Mouse (Mus musculus): Measurements from ENCODE around the gene Raver1. TPM values are rescaled to one million over a fixed set of nuclear protein-coding genes. Genes with fewer than 3 reads are reported as not detected.

Gene Raver1
- polyA plus RNA-seq, 1 experiment from 2014 or later, result 60.2 TPM

DNA sequence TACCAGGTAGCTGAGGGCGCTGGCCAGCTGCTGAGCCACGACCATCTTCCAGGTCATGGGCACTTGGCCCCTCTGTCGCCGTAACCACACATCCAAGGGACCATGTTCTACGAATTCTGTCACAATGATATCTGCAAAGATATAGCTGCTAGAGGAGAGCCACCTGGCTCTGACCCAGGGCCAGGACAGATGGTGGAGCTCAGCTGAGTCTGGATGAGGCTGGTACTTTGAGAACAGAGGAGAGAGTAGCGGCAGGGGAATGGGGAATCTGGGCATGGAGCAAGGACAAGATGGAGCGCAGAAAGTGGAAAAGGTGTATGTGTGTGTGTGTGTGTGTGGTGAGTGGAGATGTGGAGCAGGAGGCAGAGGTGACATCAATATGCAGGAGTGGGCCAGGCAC, 22.4 kb upstream of the Raver1 start:
- WGBS, result 90% methylated on average over 7 of the region's 7 CpGs
- H3K4me2 ChIP-seq (replicated peaks; ENCODE audit: low read depth, low read length), result no peak overlapping the region
- no peaks in the 10 kb centered on the region for H3K4me1 ChIP-seq (replicated peaks; ENCODE audit: control insufficient read depth, insufficient read depth, low read length)
- H3K36me3 ChIP-seq (ENCODE audit: control insufficient read depth, insufficient read depth, low read length), result no peaks in the 10 kb centered on the region
- no peak overlapping the region for H3K4me3 ChIP-seq (ENCODE audit: low read depth, low read length)
- no peak overlapping the region for H3K9ac ChIP-seq (ENCODE audit: low read depth, low read length)
- no peak for DNase-seq (ENCODE audit: low spot score)
- ATAC-seq (ENCODE audit: low FRiP score), result no peak
- no peaks in the 10 kb centered on the region for H3K27me3 ChIP-seq (ENCODE audit: control insufficient read depth, insufficient read depth, low read length)
- no peaks in the 10 kb centered on the region for H3K9me3 ChIP-seq (ENCODE audit: control insufficient read depth, low read length)
- H3K27ac ChIP-seq (ENCODE audit: low read depth, low read length), result no peak overlapping the region

DNA sequence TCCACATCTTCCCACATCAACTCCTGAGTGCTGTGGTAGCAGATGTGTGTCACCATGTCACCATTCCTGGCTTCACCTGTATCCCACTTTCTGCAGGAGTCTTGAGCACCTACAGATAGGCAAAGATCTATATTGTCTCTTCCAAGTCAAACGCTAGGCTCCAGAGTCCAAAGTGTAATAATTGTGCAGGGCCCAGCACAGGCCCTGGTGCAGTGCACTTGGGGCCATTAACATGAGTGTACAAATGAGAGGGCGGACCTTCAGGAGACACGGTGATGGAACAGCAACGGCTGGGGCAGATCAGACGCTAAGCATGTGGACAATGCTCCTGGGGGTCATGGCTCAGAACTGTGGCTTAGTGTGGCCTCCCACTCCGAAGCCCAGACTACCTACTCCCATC, 21.9 kb upstream of the Raver1 start:
- H3K27me3 ChIP-seq (ENCODE audit: control insufficient read depth, insufficient read depth, low read length), result no peaks in the 10 kb centered on the region

DNA sequence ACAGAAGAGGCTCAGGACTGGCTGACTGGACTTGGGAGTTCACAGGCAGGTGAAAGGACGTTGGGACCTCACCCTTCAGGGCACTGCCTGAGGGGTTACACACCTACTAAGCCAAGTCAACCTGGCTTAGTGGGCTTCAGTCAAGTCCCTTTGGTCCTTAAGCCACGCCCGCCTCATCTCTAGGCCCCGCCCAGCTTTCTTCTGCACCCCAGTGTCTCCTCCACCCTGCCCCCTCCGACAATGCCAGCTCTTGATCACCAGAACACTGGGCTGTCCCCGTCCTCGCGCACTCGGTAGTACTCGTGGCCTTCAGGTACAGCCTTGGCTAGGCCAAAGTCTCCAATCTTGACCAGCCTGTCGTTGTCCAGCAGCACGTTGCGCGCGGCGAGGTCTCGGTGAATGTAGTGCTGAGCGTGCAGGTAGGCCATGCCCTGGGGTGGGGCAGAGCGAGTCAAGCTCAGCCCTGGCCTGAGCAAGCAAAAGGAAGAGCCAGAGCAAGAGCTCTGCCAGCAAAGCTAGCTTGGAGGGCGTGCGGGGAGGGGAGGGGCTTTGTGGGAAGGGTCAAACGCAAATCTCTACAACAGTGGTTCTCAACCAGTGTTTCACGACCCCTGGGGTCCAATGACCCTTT, 15.9 kb upstream of the Raver1 start:
- WGBS, result 44% methylated on average over 23 of the region's 23 CpGs
- Histone ChIP-seq H3K36me3 (ENCODE audit: control insufficient read depth, insufficient read depth, low read length) (no peaks in the 10 kb centered on the region), H3K27me3 (ENCODE audit: control insufficient read depth, insufficient read depth, low read length) (no peaks in the 10 kb centered on the region), H3K4me2 (replicated peaks; ENCODE audit: low read depth, low read length) (no peak overlapping the region), H3K9me3 (ENCODE audit: control insufficient read depth, low read length) (no peaks in the 10 kb centered on the region), H3K4me1 (replicated peaks; ENCODE audit: control insufficient read depth, insufficient read depth, low read length) (0 out of 2 replicates have a peak, but pooled peaks cover 2% of the 10 kb centered on the region), H3K9ac (ENCODE audit: low read depth, low read length) (no peak overlapping the region), H3K4me3 (ENCODE audit: low read depth, low read length) (no peak overlapping the region), H3K27ac (ENCODE audit: low read depth, low read length) (no peak overlapping the region)
- no peak for DNase-seq (ENCODE audit: low spot score)
- no peak for ATAC-seq (ENCODE audit: low FRiP score)

More for the DNA sequence above, 21.9 kb upstream of the Raver1 start:
- Histone ChIP-seq H3K36me3 (ENCODE audit: control insufficient read depth, insufficient read depth, low read length) (no peaks in the 10 kb centered on the region), H3K9me3 (ENCODE audit: control insufficient read depth, low read length) (no peaks in the 10 kb centered on the region), H3K4me3 (ENCODE audit: low read depth, low read length) (no peak overlapping the region), H3K4me2 (replicated peaks; ENCODE audit: low read depth, low read length) (no peak overlapping the region), H3K27ac (ENCODE audit: low read depth, low read length) (no peak overlapping the region), H3K9ac (ENCODE audit: low read depth, low read length) (no peak overlapping the region), H3K4me1 (replicated peaks; ENCODE audit: control insufficient read depth, insufficient read depth, low read length) (no peaks in the 10 kb centered on the region)
- 87% methylated on average over 6 of the region's 6 CpGs for WGBS
- ATAC-seq (ENCODE audit: low FRiP score), result no peak
- DNase-seq (ENCODE audit: low spot score), result no peak

DNA sequence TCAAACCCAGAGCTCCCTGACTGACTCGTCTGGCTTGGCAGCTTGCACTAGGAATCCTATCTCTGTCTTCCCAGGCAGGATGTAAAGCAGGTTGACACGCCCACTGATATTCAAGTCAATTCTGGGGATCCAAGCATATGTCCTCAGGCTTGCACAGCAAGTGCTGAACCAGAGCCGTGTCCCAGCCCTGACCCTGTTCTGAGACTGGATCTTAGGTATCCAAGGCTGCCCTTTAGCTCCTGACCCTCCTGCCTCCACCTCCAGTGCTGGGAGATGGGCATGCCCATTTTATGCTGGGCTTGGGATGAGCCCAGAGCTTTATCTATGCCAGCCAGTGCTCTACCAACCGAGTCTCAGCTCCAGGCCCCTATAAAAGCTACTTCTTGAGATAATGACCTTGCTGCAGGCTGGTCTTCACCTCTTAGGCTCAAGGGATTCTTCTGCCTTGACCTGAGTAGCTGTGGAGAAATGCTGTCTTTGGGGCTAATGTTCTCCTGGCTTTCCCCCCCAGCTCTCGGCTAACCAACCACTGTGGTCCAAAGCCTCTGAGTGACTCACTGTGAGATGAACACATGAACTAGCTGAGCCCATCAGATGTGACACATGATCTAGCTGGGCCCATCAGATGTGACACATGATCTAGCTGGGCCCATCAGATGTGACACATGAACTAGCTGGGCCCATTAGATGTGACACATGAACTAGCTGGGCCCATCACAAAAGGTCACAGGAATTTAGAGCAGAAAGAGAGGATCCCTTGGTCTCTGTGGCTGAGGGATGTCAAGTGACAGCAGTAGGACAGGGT, 14.2 kb upstream of the Raver1 start:
- DNase-seq (ENCODE audit: low spot score), result no peak
- no peak for ATAC-seq (ENCODE audit: low FRiP score)
- no peaks in the 10 kb centered on the region for H3K9me3 ChIP-seq (ENCODE audit: control insufficient read depth, low read length)
- no peak overlapping the region for H3K4me3 ChIP-seq (ENCODE audit: low read depth, low read length)
- no peak overlapping the region for H3K27ac ChIP-seq (ENCODE audit: low read depth, low read length)
- H3K27me3 ChIP-seq (ENCODE audit: control insufficient read depth, insufficient read depth, low read length), result no peaks in the 10 kb centered on the region
- no peak overlapping the region for H3K4me2 ChIP-seq (replicated peaks; ENCODE audit: low read depth, low read length)
- H3K9ac ChIP-seq (ENCODE audit: low read depth, low read length), result no peak overlapping the region
- 0 out of 2 replicates have a peak, but pooled peaks cover 2% of the 10 kb centered on the region for H3K4me1 ChIP-seq (replicated peaks; ENCODE audit: control insufficient read depth, insufficient read depth, low read length)
- WGBS, result 82% methylated on average over 5 of the region's 5 CpGs
- H3K36me3 ChIP-seq (ENCODE audit: control insufficient read depth, insufficient read depth, low read length), result no peaks in the 10 kb centered on the region

DNA sequence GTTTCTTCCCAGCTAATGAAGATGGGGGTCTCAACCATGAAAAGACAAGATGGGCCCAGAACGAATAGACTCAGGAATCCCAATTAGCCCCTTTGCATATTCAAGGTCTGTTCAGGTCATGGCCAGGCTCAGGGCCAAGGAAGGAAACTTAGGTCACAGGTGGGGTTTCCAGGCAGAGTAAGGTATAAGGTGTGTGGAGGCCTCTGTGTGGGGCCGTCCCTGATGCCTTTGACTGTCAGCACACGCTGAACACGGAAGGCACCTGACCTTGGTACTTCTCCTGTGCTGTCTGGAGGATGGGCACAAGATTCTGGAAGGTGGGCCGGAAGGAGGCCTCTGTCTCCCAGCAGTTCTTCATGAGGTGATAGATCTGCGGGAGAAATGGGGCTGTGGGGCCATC, 13.0 kb upstream of the Raver1 start:
- H3K9me3 ChIP-seq (ENCODE audit: control insufficient read depth, low read length), result no peaks in the 10 kb centered on the region
- H3K4me2 ChIP-seq (replicated peaks; ENCODE audit: low read depth, low read length), result no peak overlapping the region
- H3K36me3 ChIP-seq (ENCODE audit: control insufficient read depth, insufficient read depth, low read length), result no peaks in the 10 kb centered on the region
- H3K27me3 ChIP-seq (ENCODE audit: control insufficient read depth, insufficient read depth, low read length), result no peaks in the 10 kb centered on the region
- H3K9ac ChIP-seq (ENCODE audit: low read depth, low read length), result no peak overlapping the region
- H3K4me3 ChIP-seq (ENCODE audit: low read depth, low read length), result no peak overlapping the region
- DNase-seq (ENCODE audit: low spot score) (no peak), ATAC-seq (ENCODE audit: low FRiP score) (no peak)
- H3K4me1 ChIP-seq (replicated peaks; ENCODE audit: control insufficient read depth, insufficient read depth, low read length), result 0 out of 2 replicates have a peak, but pooled peaks cover 2% of the 10 kb centered on the region
- no peak overlapping the region for H3K27ac ChIP-seq (ENCODE audit: low read depth, low read length)
- 88% methylated on average over 6 of the region's 6 CpGs for WGBS

DNA sequence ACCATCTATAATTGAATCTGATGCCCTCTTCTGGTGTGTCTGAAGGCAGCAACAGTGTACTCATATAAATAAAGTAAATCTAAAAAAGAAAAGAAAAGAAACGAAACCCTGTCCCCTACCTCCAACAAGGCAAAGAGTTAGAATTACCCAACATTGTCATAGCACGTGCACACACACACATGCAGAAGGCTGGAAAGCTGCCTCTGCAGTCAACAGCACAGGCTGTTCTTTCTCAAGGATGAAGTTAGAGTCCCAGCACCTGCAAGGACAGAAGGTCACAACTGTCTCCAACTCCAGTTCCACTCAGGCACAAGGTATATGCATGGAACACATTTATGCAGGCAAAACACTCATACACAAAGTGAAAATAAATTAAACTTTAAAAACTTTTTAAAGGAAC, 10.3 kb upstream of the Raver1 start:
- H3K9ac ChIP-seq (ENCODE audit: low read depth, low read length), result no peak overlapping the region
- 96% methylated on average over 2 of the region's 2 CpGs for WGBS
- no peak overlapping the region for H3K27ac ChIP-seq (ENCODE audit: low read depth, low read length)
- DNase-seq (ENCODE audit: low spot score) (no peak), ATAC-seq (ENCODE audit: low FRiP score) (no peak)
- H3K4me2 ChIP-seq (replicated peaks; ENCODE audit: low read depth, low read length), result no peak overlapping the region
- no peaks in the 10 kb centered on the region for H3K27me3 ChIP-seq (ENCODE audit: control insufficient read depth, insufficient read depth, low read length)
- no peaks in the 10 kb centered on the region for H3K9me3 ChIP-seq (ENCODE audit: control insufficient read depth, low read length)
- 0 out of 2 replicates have a peak, but pooled peaks cover 2% of the 10 kb centered on the region for H3K4me1 ChIP-seq (replicated peaks; ENCODE audit: control insufficient read depth, insufficient read depth, low read length)
- no peak overlapping the region for H3K4me3 ChIP-seq (ENCODE audit: low read depth, low read length)
- H3K36me3 ChIP-seq (ENCODE audit: control insufficient read depth, insufficient read depth, low read length), result no peaks in the 10 kb centered on the region

DNA sequence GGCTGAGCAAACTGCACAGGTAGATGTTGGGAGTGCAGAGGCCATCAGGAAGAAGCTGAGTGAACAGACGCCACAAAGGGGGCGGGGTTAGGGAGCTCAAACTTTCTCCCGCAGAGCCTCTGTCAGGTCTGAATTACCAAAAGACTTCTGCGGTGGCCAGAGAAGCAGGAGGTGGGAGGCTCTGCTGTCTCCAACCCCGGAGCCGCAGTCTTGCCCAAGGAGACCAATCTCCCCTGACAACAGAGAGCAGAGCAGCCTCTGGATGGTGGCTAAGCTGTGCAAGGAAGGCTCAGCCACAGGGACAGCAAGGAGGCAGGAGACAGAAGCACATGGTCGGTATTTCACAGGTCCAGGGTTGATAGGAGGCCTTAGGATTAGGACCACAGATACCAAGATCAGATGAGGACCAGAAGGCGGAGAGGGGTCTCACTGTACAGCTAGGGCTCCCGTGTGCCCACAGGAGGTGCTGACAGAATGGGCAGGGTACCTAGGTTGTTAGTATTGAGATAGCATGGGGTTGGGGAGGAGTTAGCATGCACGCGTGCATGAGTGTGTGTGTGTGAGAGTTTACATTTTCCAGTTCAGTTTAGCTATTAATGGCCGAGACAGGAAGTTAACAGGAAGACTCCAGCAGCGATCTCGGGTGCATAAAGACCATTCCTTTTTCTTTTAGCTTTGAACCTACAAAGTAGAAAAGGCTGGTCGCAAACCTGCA, 8.8 kb upstream of the Raver1 start:
- no peak overlapping the region for H3K27ac ChIP-seq (ENCODE audit: low read depth, low read length)
- DNase-seq (ENCODE audit: low spot score), result peak; percentile 21

DNA sequence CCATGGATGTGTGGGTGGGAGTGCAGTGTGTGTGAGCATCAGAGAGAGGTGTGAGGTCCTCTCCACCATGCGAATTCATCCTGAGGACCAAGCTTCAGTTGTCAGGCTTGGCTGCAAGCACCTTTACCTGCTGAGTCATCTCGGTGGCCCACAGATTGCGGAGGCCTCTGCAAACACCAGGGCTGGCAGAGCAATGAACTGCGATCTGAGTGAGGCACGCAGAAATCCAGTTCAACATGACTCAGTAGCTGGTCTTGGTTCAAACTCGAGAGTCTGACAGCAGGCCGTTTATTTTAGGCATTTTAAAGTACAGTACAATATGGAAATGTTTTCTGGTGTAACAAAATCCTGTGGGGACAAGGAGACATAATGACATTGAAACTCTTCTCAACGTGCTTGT, 6.0 kb upstream of the Raver1 start:
- no peak overlapping the region for H3K27ac ChIP-seq (ENCODE audit: low read depth, low read length)
- ATAC-seq (ENCODE audit: low FRiP score) (no peak), DNase-seq (ENCODE audit: low spot score) (no peak)
- 90% methylated on average over 8 of the region's 8 CpGs for WGBS
- no peaks in the 10 kb centered on the region for H3K4me1 ChIP-seq (replicated peaks; ENCODE audit: control insufficient read depth, insufficient read depth, low read length)
- no peaks in the 10 kb centered on the region for H3K9me3 ChIP-seq (ENCODE audit: control insufficient read depth, low read length)
- no peak overlapping the region for H3K4me3 ChIP-seq (ENCODE audit: low read depth, low read length)
- no peaks in the 10 kb centered on the region for H3K36me3 ChIP-seq (ENCODE audit: control insufficient read depth, insufficient read depth, low read length)
- no peak overlapping the region for H3K4me2 ChIP-seq (replicated peaks; ENCODE audit: low read depth, low read length)
- no peak overlapping the region for H3K9ac ChIP-seq (ENCODE audit: low read depth, low read length)
- no peaks in the 10 kb centered on the region for H3K27me3 ChIP-seq (ENCODE audit: control insufficient read depth, insufficient read depth, low read length)

More for the DNA sequence above, 8.8 kb upstream of the Raver1 start:
- Histone ChIP-seq H3K27me3 (ENCODE audit: control insufficient read depth, insufficient read depth, low read length) (no peaks in the 10 kb centered on the region), H3K36me3 (ENCODE audit: control insufficient read depth, insufficient read depth, low read length) (no peaks in the 10 kb centered on the region), H3K9ac (ENCODE audit: low read depth, low read length) (no peak overlapping the region), H3K4me1 (replicated peaks; ENCODE audit: control insufficient read depth, insufficient read depth, low read length) (0 out of 2 replicates have a peak, but pooled peaks cover 2% of the 10 kb centered on the region), H3K9me3 (ENCODE audit: control insufficient read depth, low read length) (no peaks in the 10 kb centered on the region), H3K4me2 (replicated peaks; ENCODE audit: low read depth, low read length) (no peak overlapping the region), H3K4me3 (ENCODE audit: low read depth, low read length) (no peak overlapping the region)
- 46% methylated on average over 15 of the region's 15 CpGs for WGBS
- ATAC-seq (ENCODE audit: low FRiP score), result no peak
